Mouse (Mus musculus) frontal cortex, adult (tissue): ENCODE results near the gene Gm20777.
"Not testable (repeated sequence)": the region's sequence is repeated elsewhere in the genome, so short reads cannot be mapped to it uniquely, and the experiment has no call there.

Experiments used
- ATAC-seq: cut with Nextera tagmentation; 2 replicates; pipeline ENCODE4 v1.9.2; 2017; ENCODE audit warnings: mild to moderate bottlenecking, moderate library complexity, mixed read lengths; ENCODE audit not compliant: low TSS enrichment

The Gm20777 gene

DNA sequence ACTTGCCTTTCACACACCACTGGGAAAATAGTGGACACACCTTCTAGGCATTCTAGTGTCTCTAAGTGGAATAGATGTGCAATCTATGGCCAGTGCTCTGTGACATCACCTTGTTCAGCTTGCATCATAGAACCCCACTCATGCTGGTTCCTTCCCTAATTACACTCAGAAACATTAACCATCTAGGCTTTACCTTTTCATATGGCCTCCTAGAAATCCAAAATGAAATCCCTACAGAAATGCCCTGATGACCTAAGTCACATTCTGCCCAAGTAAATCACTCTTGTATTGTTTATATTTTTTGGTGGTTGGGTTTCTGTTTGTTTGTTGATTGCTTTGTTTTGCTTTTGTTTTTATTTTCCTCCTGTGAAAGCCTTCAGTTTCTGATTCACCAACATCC, at the start of gene Gm20777:
Gene Gm20777, minus strand, starts transcription at position 101 of the 400 bp plus-strand sequence.
- ATAC-seq: not testable (repeated sequence)

- not testable (repeated sequence) for ATAC-seq
Observed at GRCm38 (mm10) chrY:10709551-10709950, 42.7 kb downstream of the Gm20777 start.

GRCm38 (mm10) chrY:10708761-10709160, 43.5 kb downstream of the Gm20777 start:
- not testable (repeated sequence) for ATAC-seq

- not testable (repeated sequence) for ATAC-seq
Observed at GRCm38 (mm10) chrY:10708226-10708625, 44.0 kb downstream of the Gm20777 start.

DNA sequence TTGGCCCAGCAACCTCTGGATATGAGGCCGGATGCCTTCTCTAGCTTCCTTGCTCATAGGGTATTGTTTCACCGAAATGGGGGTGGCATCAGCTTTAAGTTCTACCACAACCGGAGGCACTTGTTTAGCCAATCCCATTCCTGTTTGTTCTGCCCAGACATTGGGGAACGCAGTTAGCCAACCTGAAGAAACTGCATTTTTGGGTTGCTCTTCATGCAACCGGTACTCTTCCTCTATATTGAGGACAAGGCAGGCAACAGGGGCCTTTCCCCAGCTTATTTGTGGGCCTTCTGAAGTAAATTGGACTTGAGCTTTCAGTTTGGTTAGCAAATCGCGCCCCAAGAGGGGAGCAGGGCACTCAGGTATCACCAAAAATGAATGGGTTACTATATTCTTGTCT, 45.6 kb downstream of the Gm20777 start:
- ATAC-seq: not testable (repeated sequence)
